Mouse (Mus musculus): ENCODE measurements at regions not wholly inside any gene's neighbourhood (a gene's known extent, or its start where the extent isn't known, plus 50 kb on each side); places are given as distances from the start of the nearest gene placed in this dataset.

GRCm38 (mm10) chr17:67473137-67473536 is 118.9 kb upstream of the Ptprm start:
- H3K27me3 ChIP-seq (ENCODE audit: insufficient read depth, low read length) = no peaks in the 10 kb centered on the region
- no peak overlapping the region for H3K4me2 ChIP-seq (ENCODE audit: low read depth)
- H3K36me3 ChIP-seq (ENCODE audit: insufficient read depth) = no peaks in the 10 kb centered on the region
- peaks cover 3% of the 10 kb centered on the region; the same call in 1 of the 2 replicates for H3K4me1 ChIP-seq (ENCODE audit: insufficient read depth)
- WGBS = 27% methylated on average over 2 of the region's 2 CpGs
- H3K9ac ChIP-seq = no peak overlapping the region
- no peaks in the 10 kb centered on the region for H3K9me3 ChIP-seq (ENCODE audit: low read length)
- peak; percentile 86 for TF ChIP-seq CTCF (IDR thresholded peaks at IDR 0.05; ENCODE audit: low read depth)
- ATAC-seq (peak; percentile 32; the same call in 1 of the 2 replicates), DNase-seq (peak; percentile 79)
- no peak overlapping the region for H3K27ac ChIP-seq (ENCODE audit: low read depth, low read length)
- no peak overlapping the region for H3K4me3 ChIP-seq (ENCODE audit: low read depth, low read length)

GRCm38 (mm10) chr17:67458851-67459421 is 104.7 kb upstream of the Ptprm start:
- Histone ChIP-seq H3K4me2 (ENCODE audit: low read depth) (no peak overlapping the region), H3K27ac (ENCODE audit: low read depth, low read length) (no peak overlapping the region), H3K4me1 (ENCODE audit: insufficient read depth) (no peaks in the 10 kb centered on the region), H3K36me3 (ENCODE audit: insufficient read depth) (no peaks in the 10 kb centered on the region), H3K4me3 (ENCODE audit: low read depth, low read length) (no peak overlapping the region), H3K9ac (no peak overlapping the region), H3K27me3 (ENCODE audit: insufficient read depth, low read length) (no peaks in the 10 kb centered on the region), H3K9me3 (ENCODE audit: low read length) (no peaks in the 10 kb centered on the region)
- no peak for TF ChIP-seq CTCF (IDR thresholded peaks at IDR 0.05; ENCODE audit: low read depth)
- 78% methylated on average over 4 of the region's 4 CpGs for WGBS
- DNase-seq = no peak
- ATAC-seq = no peak

GRCm38 (mm10) chr17:67451966-67452365 is 97.7 kb upstream of the Ptprm start:
- H3K9me3 ChIP-seq (ENCODE audit: low read length) = no peaks in the 10 kb centered on the region
- H3K27me3 ChIP-seq (ENCODE audit: insufficient read depth, low read length) = no peaks in the 10 kb centered on the region
- no peaks in the 10 kb centered on the region for H3K36me3 ChIP-seq (ENCODE audit: insufficient read depth)
- no peak overlapping the region for H3K4me2 ChIP-seq (ENCODE audit: low read depth)
- no peak overlapping the region for H3K4me3 ChIP-seq (ENCODE audit: low read depth, low read length)
- H3K27ac ChIP-seq (ENCODE audit: low read depth, low read length) = no peak overlapping the region
- TF ChIP-seq CTCF (IDR thresholded peaks at IDR 0.05; ENCODE audit: low read depth) = no peak
- 67% methylated on average over 13 of the region's 13 CpGs for WGBS
- no peak overlapping the region for H3K9ac ChIP-seq
- no peak for ATAC-seq
- no peaks in the 10 kb centered on the region for H3K4me1 ChIP-seq (ENCODE audit: insufficient read depth)
- DNase-seq = no peak

- Histone ChIP-seq H3K4me3 (ENCODE audit: low read depth, low read length) (no peak overlapping the region), H3K4me2 (ENCODE audit: low read depth) (no peak overlapping the region), H3K9me3 (ENCODE audit: low read length) (no peaks in the 10 kb centered on the region), H3K27me3 (ENCODE audit: insufficient read depth, low read length) (no peaks in the 10 kb centered on the region), H3K9ac (no peak overlapping the region), H3K27ac (ENCODE audit: low read depth, low read length) (no peak overlapping the region), H3K4me1 (ENCODE audit: insufficient read depth) (no peaks in the 10 kb centered on the region), H3K36me3 (ENCODE audit: insufficient read depth) (no peaks in the 10 kb centered on the region)
- no peak for DNase-seq
- TF ChIP-seq CTCF (IDR thresholded peaks at IDR 0.05; ENCODE audit: low read depth) = no peak
- WGBS = 70% methylated on average over 2 of the region's 2 CpGs
- no peak for ATAC-seq
Observed at GRCm38 (mm10) chr17:67451081-67451480, 96.8 kb upstream of the Ptprm start.

GRCm38 (mm10) chr17:67450021-67450420 is 95.8 kb upstream of the Ptprm start:
- Histone ChIP-seq H3K9me3 (ENCODE audit: low read length) (no peaks in the 10 kb centered on the region), H3K4me1 (ENCODE audit: insufficient read depth) (no peaks in the 10 kb centered on the region), H3K36me3 (ENCODE audit: insufficient read depth) (no peaks in the 10 kb centered on the region), H3K4me2 (ENCODE audit: low read depth) (no peak overlapping the region), H3K27me3 (ENCODE audit: insufficient read depth, low read length) (no peaks in the 10 kb centered on the region), H3K4me3 (ENCODE audit: low read depth, low read length) (no peak overlapping the region), H3K27ac (ENCODE audit: low read depth, low read length) (no peak overlapping the region), H3K9ac (no peak overlapping the region)
- no peak for TF ChIP-seq CTCF (IDR thresholded peaks at IDR 0.05; ENCODE audit: low read depth)
- WGBS = 63% methylated on average over 5 of the region's 5 CpGs
- no peak for DNase-seq
- ATAC-seq = no peak

- ATAC-seq (no peak), DNase-seq (no peak)
- H3K4me3 ChIP-seq (ENCODE audit: low read depth, low read length) = no peak overlapping the region
- no peak overlapping the region for H3K4me2 ChIP-seq (ENCODE audit: low read depth)
- no peaks in the 10 kb centered on the region for H3K9me3 ChIP-seq (ENCODE audit: low read length)
- no peaks in the 10 kb centered on the region for H3K27me3 ChIP-seq (ENCODE audit: insufficient read depth, low read length)
- H3K4me1 ChIP-seq (ENCODE audit: insufficient read depth) = no peaks in the 10 kb centered on the region
- no peaks in the 10 kb centered on the region for H3K36me3 ChIP-seq (ENCODE audit: insufficient read depth)
- no peak for TF ChIP-seq CTCF (IDR thresholded peaks at IDR 0.05; ENCODE audit: low read depth)
- H3K27ac ChIP-seq (ENCODE audit: low read depth, low read length) = no peak overlapping the region
- H3K9ac ChIP-seq = no peak overlapping the region
Observed at GRCm38 (mm10) chr17:67445986-67446385, 91.7 kb upstream of the Ptprm start.

GRCm38 (mm10) chr17:67440961-67441360 is 86.7 kb upstream of the Ptprm start:
- H3K4me2 ChIP-seq (ENCODE audit: low read depth) = no peak overlapping the region
- no peak for DNase-seq
- H3K9ac ChIP-seq = no peak overlapping the region
- no peaks in the 10 kb centered on the region for H3K4me1 ChIP-seq (ENCODE audit: insufficient read depth)
- H3K4me3 ChIP-seq (ENCODE audit: low read depth, low read length) = no peak overlapping the region
- TF ChIP-seq CTCF (IDR thresholded peaks at IDR 0.05; ENCODE audit: low read depth) = no peak
- H3K9me3 ChIP-seq (ENCODE audit: low read length) = no peaks in the 10 kb centered on the region
- no peaks in the 10 kb centered on the region for H3K27me3 ChIP-seq (ENCODE audit: insufficient read depth, low read length)
- H3K27ac ChIP-seq (ENCODE audit: low read depth, low read length) = no peak overlapping the region
- WGBS = 30% methylated on average over 2 of the region's 2 CpGs
- ATAC-seq = no peak
- no peaks in the 10 kb centered on the region for H3K36me3 ChIP-seq (ENCODE audit: insufficient read depth)

All from forebrain, postnatal 0 days (tissue).